Mouse (Mus musculus): ENCODE results near the gene Phrf1.

The Phrf1 gene

DNA sequence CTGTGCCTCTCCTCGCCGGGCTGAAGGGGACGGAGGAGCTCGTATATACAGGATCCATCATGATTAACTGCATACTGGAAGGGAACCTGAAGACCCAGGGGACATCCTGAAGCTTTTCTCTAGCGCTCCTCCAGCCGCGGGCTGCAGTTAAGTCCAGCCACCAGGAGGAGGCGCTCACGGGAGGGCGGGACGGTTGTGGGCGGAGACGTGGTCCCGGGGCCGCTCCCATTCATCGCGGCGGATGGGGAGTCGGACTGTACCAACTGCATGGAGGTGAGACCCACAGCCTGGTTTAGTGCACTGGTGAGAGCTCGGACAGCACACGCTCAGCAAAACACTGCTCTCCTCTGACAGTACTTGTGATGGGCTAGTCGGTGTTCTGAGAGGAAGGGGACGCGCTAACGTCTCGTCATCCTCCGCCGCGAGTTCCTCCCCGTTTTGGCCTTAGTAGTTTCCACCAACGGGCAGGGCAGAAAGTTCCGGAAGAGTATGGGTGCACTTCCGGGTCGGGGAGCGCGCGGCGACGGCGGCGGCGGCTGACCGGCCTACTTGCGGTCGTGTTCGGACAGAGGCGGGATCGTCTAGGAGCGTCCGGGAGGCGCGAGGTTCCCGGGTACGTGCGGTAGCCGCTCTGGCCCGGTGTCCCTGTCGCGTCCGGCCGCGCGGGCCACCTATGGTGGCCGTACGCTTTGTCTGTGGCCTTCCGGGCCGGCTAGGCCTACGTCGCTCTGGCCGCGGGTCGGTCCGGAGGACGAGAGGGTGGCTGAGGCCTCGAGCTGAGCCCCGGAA is at the start of gene Phrf1:
Phrf1 (plus strand) TSS at position 506 of the 789 bp plus-strand sequence.
- CTCF ChIA-PET, result interaction anchor here (1.0 kb wide), 1 partner anchor 133 kb away, joined by 4 read pairs; no protein-coding TSS in a partner anchor

- CTCF ChIA-PET, result no interaction called here
These were observed 40.4 kb upstream of the Phrf1 start for GRCm38 (mm10) chr7:141188194-141188593.

GRCm38 (mm10) chr7:141188733-141189132 is 39.9 kb upstream of the Phrf1 start:
- CTCF ChIA-PET, result no interaction called here

GRCm38 (mm10) chr7:141190220-141190619 is 38.4 kb upstream of the Phrf1 start:
- CTCF ChIA-PET, result no interaction called here

- CTCF ChIA-PET, result no interaction called here
These were observed 37.5 kb upstream of the Phrf1 start for GRCm38 (mm10) chr7:141191036-141191435.

DNA sequence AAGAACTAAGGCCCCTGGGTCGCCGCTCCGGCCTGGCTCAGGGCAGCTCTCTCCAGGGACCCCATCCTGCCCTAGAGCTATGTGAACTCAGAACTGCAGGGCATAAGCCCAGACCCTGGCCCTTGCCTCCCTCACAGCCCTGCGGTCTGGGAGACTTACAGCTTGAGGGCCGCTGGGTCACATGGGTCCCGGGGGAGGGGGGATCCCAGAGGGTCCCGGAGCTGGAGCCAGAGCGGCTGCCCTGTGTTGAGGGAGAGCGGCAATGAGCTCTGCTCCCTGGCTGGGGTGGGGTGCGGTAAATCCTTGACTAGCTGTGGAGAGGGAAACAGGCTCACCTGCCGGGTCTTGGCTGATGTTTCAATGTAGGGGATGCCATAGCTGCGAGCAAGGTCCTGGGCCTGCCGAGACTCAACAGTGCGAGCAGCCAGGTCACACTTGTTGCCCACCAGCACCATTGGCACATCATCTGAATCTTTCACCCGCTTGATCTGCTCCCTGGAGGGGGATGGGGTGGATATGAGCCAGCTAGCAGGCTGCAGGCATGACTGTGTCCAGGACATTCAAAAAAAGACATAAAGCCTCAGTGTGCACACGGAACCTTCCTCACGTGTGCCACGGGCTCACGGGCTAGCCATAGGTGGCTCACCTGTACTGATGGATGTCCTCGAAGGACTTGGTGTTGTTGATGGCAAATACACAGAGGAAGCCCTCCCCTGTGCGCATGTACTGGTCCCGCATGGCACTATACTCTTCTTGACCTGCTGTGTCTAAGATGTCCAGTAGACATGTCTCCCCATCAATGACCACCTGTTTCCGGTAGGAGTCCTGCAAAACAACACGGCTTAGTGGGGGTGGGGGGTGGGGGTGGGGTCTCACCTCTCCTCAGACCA is 36.5 kb upstream of the Phrf1 start:
- CTCF ChIA-PET, result no interaction called here

- CTCF ChIA-PET, result no interaction called here
These were observed 35.7 kb upstream of the Phrf1 start for GRCm38 (mm10) chr7:141192776-141193347.

DNA sequence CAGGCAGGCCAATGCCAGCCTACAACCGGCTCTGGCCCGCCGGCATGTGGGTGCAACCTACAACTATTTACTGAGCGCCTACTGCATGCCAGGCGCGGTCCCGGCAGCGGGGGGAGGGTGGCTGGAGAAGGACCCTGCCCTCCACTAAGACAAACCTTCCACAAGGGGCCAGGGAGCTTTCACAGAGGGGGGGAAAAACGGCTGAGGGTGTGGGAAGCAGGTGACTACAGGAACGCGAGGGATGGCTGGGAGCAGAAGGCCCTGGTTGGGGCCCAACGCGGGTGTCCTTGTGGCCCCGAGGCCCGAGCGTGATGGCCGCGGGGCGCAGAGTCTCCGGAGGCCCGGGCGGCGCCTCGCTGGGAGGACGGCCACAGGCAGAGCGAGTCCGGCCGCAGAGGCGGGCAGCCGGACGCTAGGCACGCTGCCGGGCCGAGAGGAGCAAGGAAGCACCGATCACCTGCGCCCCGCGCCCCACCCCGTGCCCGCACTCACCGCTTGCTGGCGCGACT is 35.2 kb upstream of the Phrf1 start:
- CTCF ChIA-PET, result no interaction called here

DNA sequence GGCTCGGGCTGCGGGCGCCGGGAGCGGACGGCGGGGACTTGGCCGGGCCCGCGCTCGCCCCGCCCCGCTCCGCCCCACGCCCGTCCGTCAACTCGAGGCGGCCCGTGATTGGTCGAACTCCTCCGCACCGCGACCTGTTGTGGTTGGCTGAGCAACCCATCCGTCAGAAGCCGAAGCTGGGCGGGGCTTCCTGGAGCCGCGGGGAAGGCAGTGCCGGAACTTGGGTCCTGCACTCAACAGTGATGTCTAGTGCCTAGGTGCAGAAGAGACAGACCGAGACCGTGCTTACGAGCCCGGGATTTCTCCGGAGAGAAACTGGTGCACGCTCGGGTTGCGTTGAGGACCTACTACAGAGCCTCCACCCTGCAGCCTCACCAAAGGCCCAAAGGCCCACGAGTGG is 34.6 kb upstream of the Phrf1 start, which contains the start of the genes Hras and Lrrc56:
Hras (minus strand) TSS at position 58 of the 400 bp plus-strand sequence.
Lrrc56 (plus strand) TSS at position 210 of the 400 bp plus-strand sequence.
- CTCF ChIA-PET, result no interaction called here

- CTCF ChIA-PET, result interaction anchor here (0.7 kb wide), 1 partner anchor 246 kb away, joined by 3 read pairs; no protein-coding TSS in a partner anchor
These were observed 34.2 kb upstream of the Phrf1 start for GRCm38 (mm10) chr7:141194409-141194808.

GRCm38 (mm10) chr7:141194830-141195229 is 33.8 kb upstream of the Phrf1 start:
- CTCF ChIA-PET, result interaction anchor here (0.7 kb wide), 1 partner anchor 246 kb away, joined by 3 read pairs; no protein-coding TSS in a partner anchor

- CTCF ChIA-PET, result no interaction called here
These were observed 32.8 kb upstream of the Phrf1 start for GRCm38 (mm10) chr7:141195754-141196153.

DNA sequence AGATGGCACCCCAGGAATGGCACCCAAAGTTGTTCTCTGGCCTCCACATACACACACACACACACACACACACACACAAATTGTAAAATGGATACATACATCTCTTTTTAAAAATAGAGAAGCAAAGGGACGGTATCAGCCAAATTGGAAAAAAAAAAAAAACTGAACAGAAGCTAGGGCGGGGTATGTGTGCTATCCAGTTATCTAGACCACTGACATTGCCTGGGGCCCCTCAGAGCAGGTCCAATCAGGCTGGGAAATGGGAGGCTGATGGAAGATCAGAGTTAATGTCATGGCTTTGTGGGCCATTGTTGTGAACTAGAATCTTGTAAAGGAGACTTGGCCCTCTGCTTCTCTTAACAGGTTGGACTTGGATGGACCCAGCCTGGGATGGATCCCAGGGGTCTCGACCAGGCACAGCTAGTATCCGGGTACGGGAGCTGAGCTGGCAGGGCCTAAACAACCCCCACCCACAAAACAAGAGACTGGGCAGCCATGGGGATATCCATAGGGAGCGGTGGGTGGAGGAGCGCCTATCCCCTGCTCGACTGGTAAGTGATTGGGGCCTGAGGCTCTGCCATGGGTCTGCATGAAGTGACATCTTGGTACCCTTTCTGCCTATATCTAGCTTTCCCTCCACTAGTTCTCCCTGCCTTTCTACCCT is 31.8 kb upstream of the Phrf1 start:
- CTCF ChIA-PET, result interaction anchor here (0.6 kb wide), 1 partner anchor 379 kb away, joined by 4 read pairs; no protein-coding TSS in a partner anchor

DNA sequence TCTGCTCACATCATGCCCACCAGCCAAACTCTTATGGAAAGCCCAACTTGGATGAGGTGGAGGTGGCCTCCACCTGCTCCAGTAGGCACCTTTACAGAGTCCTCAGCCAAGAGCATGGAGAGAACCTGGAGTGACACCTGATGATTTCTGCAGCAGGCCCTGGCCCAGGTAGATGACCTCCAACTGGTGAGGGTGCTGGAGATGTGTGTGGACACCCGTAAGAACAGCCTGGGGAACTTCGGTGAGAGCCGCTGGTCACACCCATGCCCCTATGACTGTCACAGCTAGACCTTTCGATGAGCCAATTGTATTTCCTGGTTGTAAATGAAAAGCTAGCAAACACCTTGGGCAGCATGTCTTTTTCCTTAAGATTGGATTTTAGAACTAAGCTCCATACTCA is 30.5 kb upstream of the Phrf1 start:
- CTCF ChIA-PET, result no interaction called here

GRCm38 (mm10) chr7:141204546-141204945 is 24.0 kb upstream of the Phrf1 start:
- CTCF ChIA-PET, result no interaction called here

GRCm38 (mm10) chr7:141205504-141205903 is 23.1 kb upstream of the Phrf1 start:
- CTCF ChIA-PET, result no interaction called here

DNA sequence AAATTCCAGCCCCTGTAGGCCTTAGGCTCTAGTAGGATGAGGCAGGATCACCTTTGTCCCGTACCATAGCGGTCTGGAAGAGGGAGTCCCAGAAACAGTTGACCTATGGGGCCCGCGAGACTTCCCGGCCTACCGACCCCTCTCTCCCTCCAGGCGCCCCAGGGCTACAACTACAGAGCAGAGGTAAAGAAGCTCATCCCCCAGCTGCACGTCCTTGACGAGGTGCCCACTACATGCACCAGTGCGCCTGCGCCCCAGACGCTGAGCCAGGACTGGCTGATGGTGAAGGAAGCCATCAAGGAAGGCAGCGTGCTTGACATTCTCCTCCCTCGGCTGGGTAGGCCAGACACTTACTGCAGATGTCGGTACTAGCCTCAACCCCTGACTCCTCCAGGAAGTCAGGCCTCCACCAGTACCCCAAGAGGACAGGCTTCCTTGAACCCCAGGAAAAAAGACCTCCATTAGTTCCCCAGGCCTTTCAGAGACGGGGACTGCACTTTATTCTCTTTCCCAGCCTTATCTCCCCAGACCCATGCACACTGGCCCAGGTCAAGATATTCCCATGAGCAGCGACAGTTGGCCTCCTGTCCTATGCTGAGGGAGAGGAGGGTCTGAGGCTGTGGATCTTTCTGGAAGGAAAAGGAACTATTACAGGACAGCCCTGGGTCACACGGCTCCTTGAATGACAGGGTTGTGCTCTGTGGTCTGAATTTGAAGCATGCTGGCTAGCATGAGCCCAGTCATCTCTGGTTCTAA is 22.2 kb upstream of the Phrf1 start:
- CTCF ChIA-PET, result no interaction called here

DNA sequence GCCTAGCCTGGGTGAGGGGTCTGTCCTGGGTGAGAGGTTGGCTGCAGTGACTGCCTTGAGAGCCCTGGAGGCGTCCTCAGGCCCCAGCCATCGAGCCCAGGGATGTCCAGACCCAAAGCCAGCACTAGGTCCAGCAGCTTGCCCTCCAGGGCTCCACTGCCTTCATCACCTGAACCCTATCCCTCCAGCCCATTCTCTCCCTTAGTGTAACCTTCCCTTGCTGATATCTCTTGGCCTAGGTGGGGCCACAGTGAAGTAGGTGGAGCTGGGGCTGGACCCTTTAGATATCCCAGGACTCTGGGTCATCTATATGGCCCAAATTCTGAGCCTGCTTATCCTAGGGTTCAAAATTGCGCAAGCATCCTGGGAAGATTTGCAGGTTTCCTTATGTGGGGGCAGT is 19.1 kb upstream of the Phrf1 start:
- CTCF ChIA-PET, result no interaction called here

DNA sequence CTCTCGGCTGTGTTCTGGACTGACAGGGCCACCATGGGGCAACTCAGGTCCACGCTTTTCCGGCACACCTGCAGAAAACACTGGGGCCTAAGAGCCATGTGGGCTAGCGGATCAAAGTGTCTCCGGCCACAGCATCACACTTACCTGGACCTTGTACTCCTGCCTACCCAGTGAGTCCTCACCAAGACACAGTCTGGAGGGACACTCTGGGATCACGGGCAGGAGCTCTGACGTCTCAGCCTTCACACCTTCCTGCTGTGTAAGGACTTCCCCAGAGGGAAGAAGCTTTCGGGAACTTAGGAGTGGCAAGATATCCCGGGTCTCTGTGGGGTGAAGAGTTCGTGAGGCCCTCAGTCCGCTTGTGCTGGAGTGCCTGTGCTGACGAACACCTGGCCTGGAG is 18.4 kb upstream of the Phrf1 start:
- CTCF ChIA-PET, result no interaction called here

DNA sequence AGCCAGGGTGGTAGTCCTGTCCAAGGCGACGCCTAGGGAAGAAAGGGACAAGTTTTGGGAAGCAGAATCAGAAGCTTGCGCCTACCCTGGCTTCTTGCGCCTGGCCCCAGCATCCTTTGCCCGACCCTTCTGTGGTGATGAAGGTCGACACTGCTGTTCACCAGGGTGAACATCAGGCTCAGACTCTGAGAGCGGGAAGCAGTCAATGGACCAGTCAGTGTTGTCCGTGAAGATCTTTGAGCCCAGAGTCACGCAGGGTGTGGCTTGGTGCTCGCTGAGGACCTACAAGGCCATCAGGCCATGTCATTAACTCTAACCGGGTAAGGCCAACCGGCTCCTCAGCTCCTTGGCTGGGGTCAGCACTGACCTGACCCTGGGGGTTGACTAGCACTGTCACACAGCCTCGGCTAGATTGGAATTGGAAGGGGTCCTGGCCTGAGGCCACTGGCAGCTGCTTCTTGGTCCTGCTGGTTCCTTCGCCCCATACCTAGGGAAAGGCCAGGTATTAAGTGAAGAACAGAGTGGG is 17.9 kb upstream of the Phrf1 start:
- CTCF ChIA-PET, result no interaction called here

- CTCF ChIA-PET, result no interaction called here
These were observed 15.5 kb upstream of the Phrf1 start for GRCm38 (mm10) chr7:141213133-141213532.

All from spleen, embryonic (tissue).